Mouse (Mus musculus) frontal cortex, adult (tissue): ENCODE measurements around the gene Foxa2.

ENCODE experiments used
- ATAC-seq: cut with Nextera tagmentation; 2 replicates; pipeline ENCODE4 v1.9.2; 2017; ENCODE audit warnings: mild to moderate bottlenecking, moderate library complexity, mixed read lengths; ENCODE audit not compliant: low TSS enrichment

Foxa2 gene

GRCm38 (mm10) chr2:148004554-148005521, 41.9 kb downstream of the Foxa2 start:
- ATAC-seq = no peak

- ATAC-seq = no peak
Observed at GRCm38 (mm10) chr2:148003511-148003910, 43.3 kb downstream of the Foxa2 start.

- no peak for ATAC-seq
Observed at GRCm38 (mm10) chr2:147998206-147998966, 48.4 kb downstream of the Foxa2 start.

- ATAC-seq = no peak
Observed at GRCm38 (mm10) chr2:147996781-147997180, 50.0 kb downstream of the Foxa2 start.

GRCm38 (mm10) chr2:147993821-147994220, 52.9 kb downstream of the Foxa2 start:
- no peak for ATAC-seq

GRCm38 (mm10) chr2:147992935-147993679, 53.7 kb downstream of the Foxa2 start:
- ATAC-seq = no peak
